Mouse (Mus musculus) adrenal gland, adult 8-10 months (tissue): ENCODE results near the gene Tmed10. TPM values are rescaled to one million over a fixed set of nuclear protein-coding genes. Genes with fewer than 3 reads are reported as not detected.

Experiments
- DNase-seq: peaks from one replicate; pipeline ENCODE4 v3.0.0; 2022
- total RNA-seq, 4 experiments: library from RNA; stranded (reverse); gene quantifications; 2 replicates each; pipeline ENCODE4 v1.2.4; 2022

Tmed10 gene
- total RNA-seq, result 100 to 1,000 TPM; 326 to 334 (median 331) TPM

DNA sequence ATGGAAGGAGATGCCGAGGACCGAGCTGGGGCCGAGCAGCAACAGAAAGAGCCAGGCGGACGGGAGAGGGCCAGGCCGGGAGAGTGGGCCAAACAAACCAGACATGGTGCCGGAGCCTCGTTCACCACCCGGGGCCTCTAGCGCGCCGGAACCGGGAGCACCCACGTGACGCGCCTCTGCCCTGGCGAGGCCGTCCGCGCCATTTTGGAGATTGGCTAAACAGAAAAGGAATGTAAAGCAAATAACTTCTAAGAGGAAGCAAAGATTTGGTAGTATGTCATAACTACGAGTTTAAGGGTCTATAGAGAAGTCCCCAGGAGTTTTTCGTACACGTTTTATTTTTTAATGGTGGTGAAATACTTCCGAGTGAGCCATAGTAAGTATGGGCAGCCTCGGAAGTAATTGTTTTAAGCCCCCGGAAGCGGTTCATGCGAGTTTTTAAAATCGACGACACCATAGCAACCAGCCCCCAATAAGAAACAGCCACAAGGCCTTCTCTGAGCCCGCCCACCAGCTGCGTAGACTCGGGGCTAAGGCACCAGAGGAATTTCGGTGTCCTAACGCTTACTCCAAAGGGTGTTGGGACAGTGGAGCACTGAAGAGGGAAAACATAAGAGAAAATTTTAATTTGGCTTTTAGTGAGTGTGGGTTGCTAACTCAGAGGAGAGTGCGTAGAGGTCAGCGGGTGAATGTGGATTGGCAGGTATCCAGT, at the start of gene Tmed10:
TSS of gene Tmed10 (minus strand) at position 287 of the 712 bp plus-strand sequence.
- peak; percentile 91 for DNase-seq

DNA sequence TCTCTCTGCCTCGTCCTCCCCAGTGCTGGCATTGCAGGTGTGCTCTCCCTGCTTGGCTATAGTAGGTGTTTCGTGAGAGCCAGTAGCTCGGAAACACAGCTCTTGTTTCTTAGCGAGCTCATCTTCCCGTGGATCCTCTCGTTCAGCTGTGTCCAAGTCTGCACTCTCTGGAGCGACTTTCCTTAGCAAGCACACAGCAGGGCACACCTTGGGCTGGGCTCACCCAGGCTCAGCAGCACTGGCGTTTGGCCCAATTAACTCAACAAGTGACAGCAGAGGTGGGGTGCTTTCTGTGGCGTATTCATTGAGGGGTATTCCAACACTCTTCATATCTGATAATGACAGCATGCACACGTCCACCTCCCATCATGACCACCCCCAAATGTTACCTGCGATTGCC, 48.6 kb upstream of the Tmed10 start:
- no peak for DNase-seq

DNA sequence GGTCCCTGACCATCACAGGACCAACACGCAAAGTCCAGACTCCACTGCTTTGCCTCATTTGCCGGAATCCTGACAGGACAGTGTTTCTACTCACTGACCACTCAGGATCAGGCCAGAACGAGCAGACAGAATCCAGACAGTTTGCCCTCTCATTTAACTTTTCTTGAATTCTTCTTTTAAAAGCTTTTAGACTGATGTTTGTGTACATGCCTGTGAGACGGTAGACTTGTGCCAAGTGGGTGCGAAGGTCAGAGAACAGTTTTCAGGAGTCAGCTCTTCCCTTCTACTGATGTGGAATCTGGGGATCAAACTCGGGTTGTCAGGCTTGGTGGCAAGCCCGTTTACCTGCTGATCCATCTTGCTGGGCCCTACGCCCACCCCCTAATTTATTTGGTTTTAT, 47.9 kb upstream of the Tmed10 start:
- DNase-seq, result no peak

DNA sequence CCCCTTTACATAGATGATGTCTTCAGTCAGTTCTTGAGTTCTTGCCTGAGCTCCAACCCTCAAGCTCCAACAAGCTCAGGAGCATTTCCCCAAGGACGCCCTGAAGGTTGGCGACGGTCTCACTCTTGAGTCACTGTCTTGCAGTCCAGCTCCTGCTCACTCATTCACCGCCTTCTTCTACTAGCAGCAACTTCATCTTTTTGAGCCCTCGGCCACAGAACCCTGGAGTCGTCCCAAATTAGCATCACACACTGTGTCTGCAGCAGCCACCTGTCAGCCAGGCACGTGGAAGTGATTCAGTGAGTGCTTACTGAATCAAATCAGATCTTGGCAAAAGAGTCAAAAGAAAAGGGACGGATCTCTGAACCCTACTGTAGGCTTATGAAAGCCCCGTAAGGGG, 46.3 kb upstream of the Tmed10 start:
- no peak for DNase-seq

DNA sequence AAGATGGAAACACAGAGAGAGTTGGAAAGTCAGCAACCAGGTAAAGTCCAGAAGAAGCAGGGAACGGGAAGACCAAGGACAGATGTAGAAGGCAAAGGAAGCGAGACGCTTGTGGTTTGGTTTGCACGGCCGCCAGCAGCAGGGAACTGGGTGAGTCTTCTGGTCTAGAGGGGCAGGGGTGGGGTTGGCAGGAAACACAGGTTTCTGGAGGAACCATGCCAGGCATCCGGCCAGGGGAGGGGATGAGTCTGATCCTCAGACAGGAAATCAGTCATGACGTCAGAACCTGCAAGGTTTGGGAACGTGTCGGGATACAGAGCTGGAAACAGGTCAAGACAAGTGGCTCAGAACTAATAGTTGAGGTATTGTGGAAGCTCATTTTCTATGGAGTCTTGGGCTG, 43.2 kb upstream of the Tmed10 start:
- DNase-seq, result no peak

DNA sequence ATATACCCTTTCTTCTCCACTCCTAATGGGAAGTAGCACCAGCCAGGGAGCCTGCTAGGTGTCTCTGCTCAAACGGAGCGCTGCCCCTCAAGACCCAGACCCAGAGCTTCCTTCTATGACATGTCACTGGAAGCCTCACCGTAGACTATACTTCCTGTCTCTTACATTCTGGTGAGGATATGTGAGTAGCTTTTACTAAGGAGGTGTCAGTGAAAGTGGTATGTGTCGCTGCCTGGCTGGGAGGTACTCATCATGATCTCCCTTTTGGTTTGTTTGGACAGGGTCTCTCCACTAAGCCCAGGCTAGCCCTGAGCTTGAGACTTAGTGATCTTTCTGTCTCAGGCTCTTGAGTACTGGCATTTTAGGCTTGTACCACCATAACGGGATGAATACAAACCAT, 41.7 kb upstream of the Tmed10 start:
- no peak for DNase-seq

DNA sequence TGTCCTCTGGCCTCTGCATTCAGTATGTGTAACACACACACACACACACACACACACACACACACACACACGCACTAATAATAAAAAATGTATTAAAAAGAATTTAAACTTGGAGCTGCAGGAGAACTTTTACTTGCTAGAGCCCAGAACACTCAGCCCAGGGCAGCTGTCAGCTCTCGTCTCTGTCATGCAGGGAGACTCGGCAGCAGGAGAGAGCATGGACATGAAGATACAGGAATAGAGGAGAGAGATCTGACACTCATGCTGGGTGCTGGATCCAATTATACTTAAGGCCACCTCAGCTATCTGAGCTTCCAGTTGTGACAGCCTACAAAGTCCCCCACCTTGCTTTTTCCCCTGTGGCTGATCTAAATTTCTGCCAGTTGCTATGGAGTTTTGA, 41.2 kb upstream of the Tmed10 start:
- DNase-seq, result no peak

DNA sequence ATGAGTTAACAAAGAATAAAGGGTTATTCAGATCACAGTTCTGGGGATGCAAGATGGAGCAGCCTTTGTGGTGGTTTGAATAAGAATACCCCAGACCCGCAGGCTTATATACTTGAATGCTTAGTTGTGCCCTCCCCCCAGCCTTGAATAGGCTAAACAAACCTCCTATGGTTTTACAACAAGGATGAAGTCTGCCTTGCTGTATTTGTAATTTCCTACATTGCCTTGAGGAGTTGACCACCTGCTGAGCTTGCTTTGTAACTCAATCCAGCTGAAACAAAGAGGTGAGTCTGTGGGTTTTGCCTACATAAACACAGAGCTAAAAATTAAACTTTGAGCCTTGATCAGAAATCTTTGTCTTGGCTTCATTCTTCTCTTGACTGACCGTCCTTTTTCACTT, 36.5 kb upstream of the Tmed10 start:
- DNase-seq, result no peak

DNA sequence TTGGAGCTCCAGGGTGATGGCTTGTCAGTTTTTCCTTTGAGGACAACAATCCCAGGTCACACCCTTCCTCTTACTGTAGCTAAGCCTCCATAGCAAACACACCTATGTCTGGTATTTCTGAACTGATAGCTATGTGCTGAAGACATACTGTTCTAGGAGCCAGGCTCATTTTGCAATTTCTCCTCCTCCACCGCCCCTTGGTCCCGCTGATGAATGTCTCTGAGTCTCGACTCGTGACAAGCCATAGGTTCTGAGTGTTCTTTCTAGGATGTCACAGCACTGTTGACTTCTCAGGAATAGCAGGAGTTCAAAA, 23.3 kb upstream of the Tmed10 start:
- DNase-seq, result no peak

DNA sequence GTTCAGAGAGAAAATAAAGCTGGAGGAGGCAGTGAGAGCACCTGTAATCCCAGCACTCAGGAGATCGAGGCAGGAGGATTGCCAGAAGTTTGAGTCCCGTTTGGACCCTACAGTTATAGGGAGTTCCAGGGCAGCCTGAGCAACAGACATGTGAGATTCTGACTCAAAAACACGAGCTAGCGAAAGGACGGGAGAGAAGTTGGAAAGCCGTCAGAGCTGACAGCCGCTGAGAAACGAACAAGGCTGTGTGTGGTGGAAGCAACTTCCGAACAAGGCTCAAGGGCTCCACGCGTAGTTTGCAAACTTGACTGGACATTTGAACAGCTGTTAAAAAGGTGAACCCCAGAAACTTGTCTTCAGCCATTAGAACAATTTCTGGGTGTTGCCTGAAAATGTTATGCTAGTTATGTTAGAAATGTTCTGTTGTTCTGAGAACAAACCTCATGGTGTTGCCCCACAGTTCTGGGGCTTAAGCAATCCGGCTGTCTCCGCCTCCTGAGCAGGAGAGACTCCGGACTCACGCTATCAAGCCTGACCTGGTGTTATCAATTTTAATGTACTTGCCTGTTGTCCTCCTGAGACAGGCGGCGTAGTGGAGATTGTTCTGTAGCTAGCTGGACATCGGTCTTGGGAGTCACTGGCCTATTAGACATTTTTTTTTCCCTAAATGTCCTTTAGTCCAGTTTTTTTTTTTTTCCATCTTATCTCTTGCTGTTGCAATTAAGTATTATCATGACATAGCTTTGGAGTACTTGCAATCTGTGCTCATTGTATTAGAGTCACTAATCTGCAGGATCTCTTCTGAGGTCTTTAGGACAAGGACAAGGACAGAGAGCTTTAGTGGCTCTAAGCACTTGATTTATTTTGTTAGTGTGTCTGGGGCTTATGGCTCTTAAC, 22.7 kb upstream of the Tmed10 start:
- peak; percentile 57 for DNase-seq

DNA sequence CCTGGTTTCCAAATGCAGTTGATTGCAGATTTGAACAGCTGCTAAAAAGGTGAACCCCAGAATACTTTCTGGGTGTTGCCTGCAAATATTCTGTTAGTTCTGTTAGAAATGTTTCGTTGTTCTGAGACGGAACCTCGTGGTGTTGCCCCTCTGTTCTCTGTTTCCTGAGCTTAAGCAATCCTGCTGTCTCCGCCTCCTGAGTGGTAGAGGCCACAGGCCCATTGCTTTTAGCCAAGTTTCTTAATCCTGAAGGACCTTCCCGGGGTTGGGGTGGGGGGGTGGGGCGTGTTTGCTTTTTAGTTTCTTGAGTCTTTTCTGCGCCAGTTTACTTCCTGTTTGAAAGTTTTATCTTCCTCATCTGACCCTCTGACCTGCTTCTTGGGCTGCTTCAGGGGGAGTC, 19.3 kb upstream of the Tmed10 start:
- DNase-seq, result no peak

DNA sequence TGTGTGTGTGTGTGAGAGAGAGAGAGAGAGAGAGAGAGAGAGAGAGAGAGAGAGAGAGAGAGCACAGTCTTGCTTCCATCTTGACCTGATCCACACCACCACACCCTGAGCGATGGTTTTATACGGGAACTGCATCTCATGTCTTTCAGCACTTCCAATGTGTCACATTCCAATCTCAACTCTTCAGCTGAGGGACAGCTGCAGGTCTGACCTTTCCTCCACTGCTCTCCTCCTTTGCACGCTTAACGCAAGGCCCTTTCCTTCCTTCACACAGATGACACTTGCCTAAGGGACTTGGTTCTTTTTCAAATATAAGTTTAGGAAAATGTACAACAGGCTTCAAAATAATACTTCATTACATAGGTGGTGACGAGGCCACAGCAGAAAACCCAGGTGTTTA, 18.9 kb upstream of the Tmed10 start:
- DNase-seq, result no peak

DNA sequence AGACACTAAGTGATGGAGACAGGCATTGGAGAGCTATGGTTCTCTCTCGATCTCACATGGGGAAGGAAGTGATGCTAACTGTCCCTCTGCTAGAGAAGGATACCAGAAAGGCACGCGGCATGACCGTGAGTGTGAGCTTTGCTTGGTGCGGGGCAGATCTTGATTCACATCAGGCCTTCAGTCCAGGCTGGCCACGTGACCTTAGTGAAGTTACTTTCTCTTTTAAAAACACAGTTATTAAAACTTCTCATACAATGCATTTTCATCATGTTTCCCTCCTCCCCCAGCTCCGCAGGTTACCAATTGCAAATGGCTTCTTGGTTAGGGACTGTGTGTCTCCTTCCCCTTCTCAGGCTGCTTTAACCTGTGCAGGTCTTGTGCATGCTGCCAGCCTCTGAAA, 16.5 kb upstream of the Tmed10 start:
- no peak for DNase-seq

DNA sequence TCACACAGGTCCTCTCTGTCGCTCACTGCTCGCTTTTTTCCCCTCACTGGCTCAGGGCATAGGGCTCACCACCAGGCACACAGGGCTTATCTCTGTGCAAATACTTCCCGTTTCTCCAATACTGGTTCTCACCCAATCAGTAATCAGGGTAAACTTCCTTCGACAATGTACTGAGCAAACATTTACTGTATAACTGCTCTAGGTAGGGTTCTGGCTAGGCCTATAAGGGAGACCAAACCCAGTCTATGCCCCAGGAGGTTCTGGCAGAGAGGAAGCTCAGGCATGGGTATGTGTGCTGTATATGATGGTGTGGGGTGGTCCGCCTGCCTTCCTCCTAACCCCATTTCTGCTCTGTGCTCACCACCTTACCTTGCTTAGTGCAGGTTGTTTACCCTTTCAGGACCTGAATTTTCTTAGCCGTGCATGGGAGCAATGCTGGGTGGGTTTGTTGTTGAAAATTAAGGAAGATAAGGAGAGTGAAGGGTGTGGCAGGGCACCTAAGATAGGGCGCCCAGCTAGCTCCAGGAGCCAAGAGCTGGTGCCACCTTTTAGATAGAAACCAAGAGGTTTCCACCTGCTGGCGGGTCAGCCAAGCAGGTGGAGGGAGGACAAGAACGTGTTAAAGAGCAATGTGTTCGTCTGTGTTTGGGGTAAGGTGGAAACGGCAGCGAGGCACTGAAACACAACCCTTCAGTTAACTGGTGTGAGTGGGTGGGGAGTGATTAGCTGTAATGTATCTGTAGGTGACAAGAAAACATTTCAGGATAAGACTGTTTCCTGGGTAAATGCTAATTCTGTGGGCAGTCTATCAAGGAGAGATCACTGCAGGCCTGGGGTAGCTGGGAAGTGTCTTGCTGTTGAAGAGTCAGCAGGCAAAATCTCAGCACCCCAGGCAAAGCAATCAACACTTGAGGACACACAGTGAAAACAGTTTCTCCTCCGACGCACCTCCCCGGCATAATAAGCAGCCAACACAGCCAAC, 14.8 kb upstream of the Tmed10 start:
- no peak for DNase-seq

DNA sequence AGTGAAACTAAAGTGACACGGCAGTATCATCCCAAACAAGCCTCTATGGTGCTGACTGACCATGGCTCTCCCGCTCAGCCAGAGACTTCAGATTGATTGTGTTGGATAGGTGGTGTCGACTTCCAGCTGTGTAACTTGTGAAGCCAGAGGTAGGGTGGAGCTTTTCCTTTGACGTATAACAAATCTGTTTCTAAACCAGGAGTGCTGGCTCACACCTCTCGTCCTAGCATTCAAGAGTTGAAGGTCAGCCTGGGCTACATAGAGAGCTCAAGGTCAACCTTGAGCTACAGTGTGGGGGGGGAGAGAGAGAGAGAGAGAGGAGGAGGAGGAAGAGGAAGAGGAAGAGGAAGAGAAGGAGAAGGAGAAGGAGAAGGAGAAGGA, 11.3 kb upstream of the Tmed10 start:
- DNase-seq, result no peak

DNA sequence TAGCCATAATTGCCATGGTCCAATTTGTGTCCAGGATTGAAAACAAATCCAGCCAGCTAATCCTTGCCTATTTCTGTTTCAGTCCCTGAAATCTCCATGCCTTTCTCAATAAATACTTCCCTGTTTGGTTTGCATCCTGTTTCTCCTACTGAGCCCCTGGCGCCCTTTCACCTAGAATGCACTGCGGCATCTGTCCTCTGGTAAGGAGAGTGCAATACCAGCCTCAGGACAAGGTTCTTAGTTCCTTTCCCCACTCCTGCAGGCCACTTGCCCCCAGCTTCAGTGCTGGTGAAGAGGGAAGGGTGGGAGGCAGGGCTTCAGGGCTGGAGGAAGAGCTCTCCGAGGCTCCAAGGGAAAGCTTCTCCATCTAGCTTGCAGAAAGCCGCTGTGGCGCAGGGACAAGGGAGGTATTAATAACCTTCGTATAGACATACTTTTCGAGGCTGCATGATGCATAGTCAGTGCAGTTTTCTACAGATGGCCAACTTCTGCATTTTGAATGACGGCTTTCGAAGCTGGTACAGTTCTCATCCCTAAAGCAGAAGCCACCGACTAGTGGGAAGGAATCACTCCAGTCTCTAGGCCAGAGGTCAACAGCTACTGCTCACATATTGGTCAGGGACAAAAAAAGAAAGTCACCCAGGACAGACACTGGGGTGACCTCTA, 10.8 kb upstream of the Tmed10 start:
- DNase-seq, result no peak

DNA sequence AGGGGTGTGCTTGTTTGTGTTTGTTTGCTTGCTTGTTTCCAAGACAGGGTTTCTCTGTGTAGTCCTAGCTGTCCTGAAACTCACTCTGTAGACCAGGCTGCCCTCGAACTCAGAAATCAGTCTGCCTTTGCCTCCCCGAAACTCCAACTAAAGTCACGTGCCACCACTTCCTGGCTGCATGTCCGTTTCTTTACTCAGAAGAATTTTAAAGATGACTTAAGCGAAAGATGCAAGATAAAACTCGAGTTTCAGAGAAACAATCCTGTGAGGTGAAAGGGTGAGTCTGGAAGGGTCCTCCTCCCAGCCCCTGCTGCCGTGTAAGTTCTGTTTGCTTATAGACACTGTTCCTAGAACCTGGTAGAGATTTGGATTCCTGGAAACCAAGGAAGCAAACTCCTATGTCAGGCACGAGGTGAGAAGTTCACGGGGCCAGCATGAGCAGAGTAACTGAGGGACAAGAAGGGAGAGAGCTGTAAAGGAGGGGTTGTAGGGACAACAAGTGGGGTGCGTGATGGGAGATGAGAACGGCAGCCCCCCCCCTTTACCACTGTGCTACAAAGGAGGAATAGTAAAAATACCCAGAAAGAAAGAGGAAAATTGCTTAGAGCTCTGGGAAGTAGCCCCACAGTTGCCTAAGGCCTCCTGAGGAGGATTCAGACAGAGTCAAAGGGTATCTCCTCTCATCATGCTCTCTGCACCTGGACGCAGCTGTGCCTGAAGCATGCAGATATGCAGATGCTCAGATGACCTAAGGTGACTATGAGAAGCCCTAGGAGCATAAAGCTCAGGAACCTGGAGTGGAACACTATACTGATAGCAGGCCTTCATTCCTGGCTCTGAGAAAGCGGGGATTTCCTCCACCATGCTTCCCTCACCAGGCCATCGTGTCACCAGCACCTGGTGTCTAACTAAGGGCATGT, 8.4 kb upstream of the Tmed10 start:
- DNase-seq, result no peak

DNA sequence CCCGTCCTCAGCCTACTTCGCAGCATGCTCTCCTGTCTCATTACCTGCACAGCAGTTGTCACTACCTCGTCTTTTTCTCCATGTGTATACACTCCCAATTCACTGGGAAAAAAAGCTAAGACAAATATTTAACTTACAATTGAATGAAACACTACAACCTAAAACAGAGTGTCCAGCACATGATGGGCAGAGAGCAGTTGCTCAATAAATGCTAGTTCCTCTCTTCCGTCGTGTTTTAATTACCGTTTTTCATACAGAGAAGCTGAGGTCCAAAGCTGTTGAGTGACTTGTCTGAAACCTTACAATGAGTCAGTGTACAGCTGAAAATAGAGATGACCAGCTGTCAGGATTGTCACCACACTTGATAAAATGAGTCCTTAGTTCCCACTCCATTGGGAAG, 6.9 kb upstream of the Tmed10 start:
- no peak for DNase-seq

DNA sequence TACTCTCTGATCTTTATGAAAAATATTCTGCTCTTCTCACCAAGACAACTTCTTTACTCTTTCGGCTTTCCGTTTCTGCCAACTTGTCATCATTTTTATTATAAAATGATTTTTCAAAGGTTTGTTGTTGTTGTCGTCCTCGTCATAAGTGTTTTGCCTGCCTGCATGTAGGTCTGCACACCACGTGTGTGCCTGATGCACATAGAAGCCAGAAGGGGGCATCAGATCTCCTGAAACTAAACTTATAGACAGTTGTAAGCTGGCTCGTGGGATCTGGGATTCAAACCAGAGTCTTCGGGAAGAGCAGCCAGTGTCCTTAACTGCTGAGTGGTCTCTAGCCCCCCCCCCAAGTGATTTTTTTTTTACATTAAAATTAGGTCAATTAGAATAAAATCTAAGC, 6.3 kb upstream of the Tmed10 start:
- DNase-seq, result no peak

DNA sequence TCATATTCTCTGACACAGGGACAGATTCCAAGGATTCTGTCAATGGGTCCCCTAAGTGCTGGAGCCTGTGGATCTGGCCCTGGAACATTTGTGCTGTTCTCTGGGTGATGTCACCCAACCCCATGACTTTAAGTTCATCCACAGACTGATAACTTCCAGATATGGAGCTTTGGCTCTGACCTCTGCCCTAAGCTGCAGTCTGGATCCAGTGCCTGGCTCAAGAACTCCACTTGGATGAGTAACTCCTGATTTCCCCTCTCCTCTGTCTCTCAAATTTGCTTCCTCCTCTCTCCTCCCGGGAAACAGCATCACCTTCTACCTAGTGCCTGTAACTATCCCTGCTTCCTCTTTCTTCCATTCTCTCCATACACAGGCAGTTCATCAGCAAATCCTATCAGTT, 5.7 kb upstream of the Tmed10 start:
- DNase-seq, result no peak

DNA sequence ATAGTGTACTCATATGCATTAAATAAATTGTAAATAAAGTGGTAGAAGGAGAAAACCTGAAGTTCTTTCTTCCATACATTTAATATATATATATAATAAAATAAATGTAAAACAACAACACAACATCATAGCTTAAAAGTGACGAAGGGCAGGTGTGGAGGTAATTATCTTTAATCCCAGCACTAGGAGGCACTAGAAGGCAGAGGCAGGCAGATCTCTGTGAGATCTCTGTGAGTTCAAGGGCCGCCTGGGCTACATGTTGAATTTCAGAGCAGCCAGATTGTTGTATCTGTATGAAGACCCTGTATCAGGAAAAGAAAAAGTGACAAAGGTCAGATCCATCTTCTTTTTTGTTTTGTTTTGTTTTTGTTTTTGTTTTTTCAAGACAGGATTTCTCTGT, 3.6 kb upstream of the Tmed10 start:
- DNase-seq, result no peak
